Mouse (Mus musculus) MEL (cell line): ENCODE measurements around the gene a. TPM values are rescaled to one million over a fixed set of nuclear protein-coding genes. Genes with fewer than 3 reads are reported as not detected.

Experiments used
- DNase-seq: peaks from one replicate; pipeline ENCODE4 v3.0.0; 2011; ENCODE audit warnings: low read depth, low spot score
- H3K27ac ChIP-seq: 2 replicates; pipeline ENCODE4 v1.5.1; 2012; ENCODE audit warnings: low read depth, mild to moderate bottlenecking, control low read depth, low read length, moderate library complexity; ENCODE audit not compliant: control insufficient read depth
- H3K27me3 ChIP-seq, 2 experiments: fragments of 150-350 bp in 1 of 2; sonication (generic) in 1 of 2; 2 replicates each; pipeline ENCODE4 v1.6.1; 2012; ENCODE audit warnings: low read length in 2 of 2, mild to moderate bottlenecking in 2 of 2, improper control_type of control experiment in 1 of 2, moderate library complexity in 1 of 2; ENCODE audit not compliant: insufficient read depth in 2 of 2, control insufficient read depth in 1 of 2
- H3K36me3 ChIP-seq, 2 experiments: 2 replicates each; pipeline ENCODE4 v1.6.1; 2012 to 2014; ENCODE audit warnings: low read length in 2 of 2, improper control_type of control experiment in 1 of 2, inconsistent platforms in 1 of 2, mild to moderate bottlenecking in 1 of 2; ENCODE audit not compliant: insufficient read depth in 2 of 2, control insufficient read depth in 1 of 2
- H3K4me1 ChIP-seq, 2 experiments: fragments of 150-350 bp in 1 of 2; sonication (generic) in 1 of 2; 2 replicates each; pipeline ENCODE4 v1.6.1; 2012; ENCODE audit warnings: low read length in 2 of 2, improper control_type of control experiment in 1 of 2, mild to moderate bottlenecking in 1 of 2; ENCODE audit not compliant: insufficient read depth in 2 of 2, control insufficient read depth in 1 of 2
- H3K4me3 ChIP-seq, 2 experiments: fragments of 150-350 bp in 1 of 2; sonication (generic) in 1 of 2; 2 replicates each; pipeline ENCODE4 v1.5.1; 2012; ENCODE audit warnings: low read depth in 2 of 2, low read length in 2 of 2, mild to moderate bottlenecking in 2 of 2, moderate library complexity in 2 of 2, control low read depth in 1 of 2, improper control_type of control experiment in 1 of 2; ENCODE audit not compliant: control insufficient read depth in 1 of 2, insufficient read depth in 1 of 2
- H3K79me2 ChIP-seq: 2 replicates; pipeline ENCODE4 v1.6.1; 2012; ENCODE audit warnings: mild to moderate bottlenecking, low read length, moderate library complexity; ENCODE audit not compliant: control insufficient read depth, poor library complexity, insufficient read depth
- H3K9ac ChIP-seq: 2 replicates; pipeline ENCODE4 v1.6.1; 2012; ENCODE audit warnings: low read depth, mild to moderate bottlenecking, control low read depth, low read length, moderate library complexity; ENCODE audit not compliant: control insufficient read depth, poor library complexity, severe bottlenecking
- H3K9me3 ChIP-seq: fragments of 150-350 bp; sonication (generic); replicated peaks from 2 replicates; pipeline ENCODE4 v1.6.1; 2012; ENCODE audit warnings: mild to moderate bottlenecking, low read length, improper control_type of control experiment, moderate library complexity; ENCODE audit not compliant: insufficient read depth
- BHLHE40 ChIP-seq: IDR thresholded peaks from 2 replicates; pipeline ENCODE4 v1.6.1; 2012; ENCODE audit warnings: low read depth, mild to moderate bottlenecking, inconsistent platforms, low read length, improper control_type of control experiment, borderline replicate concordance
- CHD1 ChIP-seq: IDR thresholded peaks from 2 replicates; pipeline ENCODE4 v1.6.1; 2012; ENCODE audit warnings: low read depth, mild to moderate bottlenecking, inconsistent platforms, low read length, improper control_type of control experiment
- CHD2 ChIP-seq: IDR thresholded peaks from 2 replicates; pipeline ENCODE4 v1.6.1; 2011; ENCODE audit warnings: low read length, improper control_type of control experiment
- CTCF ChIP-seq, 3 experiments: IDR thresholded peaks in 2 of 3; conservative IDR thresholded peaks in 1 of 3; 2 replicates each; pipeline ENCODE4 v1.5.1; 2011 to 2012; ENCODE audit warnings: low read length in 3 of 3, low read depth in 2 of 3, mild to moderate bottlenecking in 2 of 3, improper control_type of control experiment in 1 of 3, inconsistent platforms in 1 of 3, mixed read lengths in 1 of 3, moderate library complexity in 1 of 3; ENCODE audit not compliant: control insufficient read depth in 1 of 3, insufficient read depth in 1 of 3, poor library complexity in 1 of 3, severe bottlenecking in 1 of 3
- E2F4 ChIP-seq: IDR thresholded peaks from 2 replicates; pipeline ENCODE4 v1.6.1; 2011; ENCODE audit warnings: low read depth, low read length, improper control_type of control experiment, borderline replicate concordance
- ELF1 ChIP-seq: IDR thresholded peaks from 2 replicates; pipeline ENCODE4 v1.6.1; 2014; ENCODE audit warnings: low read depth, mild to moderate bottlenecking, inconsistent platforms, low read length, improper control_type of control experiment, moderate library complexity
- ETS1 ChIP-seq: IDR thresholded peaks from 2 replicates; pipeline ENCODE4 v1.6.1; 2012; ENCODE audit warnings: low read depth, mild to moderate bottlenecking, inconsistent platforms, low read length, improper control_type of control experiment, moderate library complexity
- GABPA ChIP-seq: IDR thresholded peaks from 2 replicates; pipeline ENCODE4 v1.6.1; 2012; ENCODE audit warnings: low read depth, mild to moderate bottlenecking, inconsistent platforms, low read length, improper control_type of control experiment, moderate library complexity
- HCFC1 ChIP-seq: IDR thresholded peaks from 2 replicates; pipeline ENCODE4 v1.6.1; 2012; ENCODE audit warnings: low read depth, mild to moderate bottlenecking, inconsistent platforms, low read length, improper control_type of control experiment, moderate library complexity
- JUND ChIP-seq: IDR thresholded peaks from 2 replicates; pipeline ENCODE4 v1.6.1; 2011; ENCODE audit warnings: low read depth, mild to moderate bottlenecking, improper control_type of control experiment, low read length
- KAT2A ChIP-seq: conservative IDR thresholded peaks from 2 replicates; pipeline ENCODE4 v1.6.1; 2012; ENCODE audit warnings: low read depth, low read length, improper control_type of control experiment, inconsistent platforms
- MAFK ChIP-seq: IDR thresholded peaks from 2 replicates; pipeline ENCODE4 v1.6.1; 2011; ENCODE audit warnings: low read depth, mild to moderate bottlenecking, low read length, improper control_type of control experiment, borderline replicate concordance
- MAX ChIP-seq: IDR thresholded peaks from 2 replicates; pipeline ENCODE4 v1.6.1; 2011; ENCODE audit warnings: low read length, improper control_type of control experiment
- MAZ ChIP-seq: IDR thresholded peaks from 2 replicates; pipeline ENCODE4 v1.6.1; 2012; ENCODE audit warnings: low read depth, mild to moderate bottlenecking, inconsistent platforms, low read length, improper control_type of control experiment
- MEF2A ChIP-seq: IDR thresholded peaks from 2 replicates; pipeline ENCODE4 v1.6.1; 2014; ENCODE audit warnings: low read depth, mild to moderate bottlenecking, inconsistent platforms, low read length, improper control_type of control experiment; ENCODE audit not compliant: poor library complexity, insufficient replicate concordance, severe bottlenecking; ENCODE audit errors: extremely low read depth
- MXI1 ChIP-seq: IDR thresholded peaks from 2 replicates; pipeline ENCODE4 v1.6.1; 2011; ENCODE audit warnings: mild to moderate bottlenecking, low read depth, low read length, improper control_type of control experiment
- MYB ChIP-seq: IDR thresholded peaks from 2 replicates; pipeline ENCODE4 v1.6.1; 2011; ENCODE audit warnings: mild to moderate bottlenecking, low read depth, low read length, improper control_type of control experiment
- MYC ChIP-seq: IDR thresholded peaks from 2 replicates; pipeline ENCODE4 v1.6.1; 2011; ENCODE audit warnings: low read depth, mild to moderate bottlenecking, low read length, improper control_type of control experiment, moderate library complexity
- NELFE ChIP-seq: IDR thresholded peaks from 2 replicates; pipeline ENCODE4 v1.6.1; 2011; ENCODE audit warnings: low read depth, low read length, improper control_type of control experiment
- NRF1 ChIP-seq: IDR thresholded peaks from 2 replicates; pipeline ENCODE4 v1.6.1; 2014; ENCODE audit warnings: low read depth, mild to moderate bottlenecking, inconsistent platforms, low read length, improper control_type of control experiment, moderate library complexity; ENCODE audit not compliant: poor library complexity, insufficient read depth, severe bottlenecking
- POLR2A ChIP-seq, 2 experiments: IDR thresholded peaks; 2 replicates each; pipeline ENCODE4 v1.6.1; 2011 to 2012; ENCODE audit warnings: low read length in 2 of 2, mild to moderate bottlenecking in 2 of 2, control low read depth in 1 of 2, improper control_type of control experiment in 1 of 2, low read depth in 1 of 2, moderate library complexity in 1 of 2; ENCODE audit not compliant: control insufficient read depth in 1 of 2, insufficient read depth in 1 of 2, poor library complexity in 1 of 2
- POLR2AphosphoS2 ChIP-seq: IDR thresholded peaks from 2 replicates; pipeline ENCODE4 v1.6.1; 2011; ENCODE audit warnings: low read length, improper control_type of control experiment
- POLR2AphosphoS5 ChIP-seq: IDR thresholded peaks from 2 replicates; pipeline ENCODE4 v1.6.1; 2012; ENCODE audit warnings: low read depth, borderline replicate concordance, mild to moderate bottlenecking, inconsistent platforms, low read length, moderate library complexity, mixed read lengths
- RAD21 ChIP-seq: IDR thresholded peaks from 2 replicates; pipeline ENCODE4 v1.6.1; 2011; ENCODE audit warnings: mild to moderate bottlenecking, low read depth, low read length, improper control_type of control experiment
- RCOR1 ChIP-seq: IDR thresholded peaks from 2 replicates; pipeline ENCODE4 v1.6.1; 2012; ENCODE audit warnings: low read depth, mild to moderate bottlenecking, inconsistent platforms, low read length, improper control_type of control experiment
- SIN3A ChIP-seq: IDR thresholded peaks from 2 replicates; pipeline ENCODE4 v1.6.1; 2012; ENCODE audit warnings: low read length, improper control_type of control experiment, inconsistent platforms
- TAL1 ChIP-seq: IDR thresholded peaks from 2 replicates; pipeline ENCODE4 v1.6.1; 2012; ENCODE audit warnings: mild to moderate bottlenecking, inconsistent platforms, low read length, moderate library complexity, mixed read lengths
- TBP ChIP-seq: IDR thresholded peaks from 2 replicates; pipeline ENCODE4 v1.8.0; 2011; ENCODE audit warnings: low read depth, low read length, improper control_type of control experiment
- TCF12 ChIP-seq: IDR thresholded peaks from 2 replicates; pipeline ENCODE4 v1.6.1; 2014; ENCODE audit warnings: low read depth, mild to moderate bottlenecking, inconsistent platforms, low read length, improper control_type of control experiment, moderate library complexity
- UBTF ChIP-seq: IDR thresholded peaks from 2 replicates; pipeline ENCODE4 v1.6.1; 2012; ENCODE audit warnings: low read depth, mild to moderate bottlenecking, inconsistent platforms, low read length, improper control_type of control experiment, moderate library complexity, borderline replicate concordance; ENCODE audit not compliant: insufficient read depth
- USF1 ChIP-seq: IDR thresholded peaks from 2 replicates; pipeline ENCODE4 v1.6.1; 2014; ENCODE audit warnings: low read depth, mild to moderate bottlenecking, inconsistent platforms, low read length, improper control_type of control experiment, moderate library complexity
- USF2 ChIP-seq, 2 experiments: IDR thresholded peaks; 2 replicates each; pipeline ENCODE4 v1.6.1; 2011 to 2012; ENCODE audit warnings: improper control_type of control experiment in 2 of 2, low read length in 2 of 2, borderline replicate concordance in 1 of 2, inconsistent platforms in 1 of 2, low read depth in 1 of 2, mild to moderate bottlenecking in 1 of 2; ENCODE audit not compliant: insufficient read depth in 1 of 2
- ZC3H11A ChIP-seq: IDR thresholded peaks from 2 replicates; pipeline ENCODE4 v1.6.1; 2012; ENCODE audit warnings: low read depth, mild to moderate bottlenecking, inconsistent platforms, low read length, improper control_type of control experiment
- ZKSCAN1 ChIP-seq: IDR thresholded peaks from 2 replicates; pipeline ENCODE4 v1.6.1; 2012; ENCODE audit warnings: low read depth, mild to moderate bottlenecking, inconsistent platforms, low read length, improper control_type of control experiment, moderate library complexity
- ZMIZ1 ChIP-seq: IDR thresholded peaks from 2 replicates; pipeline ENCODE4 v1.6.1; 2012; ENCODE audit warnings: low read depth, mild to moderate bottlenecking, inconsistent platforms, low read length, improper control_type of control experiment, moderate library complexity
- ZNF384 ChIP-seq: IDR thresholded peaks from 2 replicates; pipeline ENCODE4 v1.6.1; 2012; ENCODE audit warnings: low read depth, mild to moderate bottlenecking, inconsistent platforms, low read length, improper control_type of control experiment
- polyA plus RNA-seq, 2 experiments: library from polyadenylated mRNA; stranded (reverse) in 1 of 2; unstranded in 1 of 2; fragments of >175 nt in 1 of 2; fragments of >200 nt in 1 of 2; gene quantifications; 2 replicates each; pipeline versions ENCODE4 v1.2.1 to v1.2.4; 2012; ENCODE audit warnings: low replicate concordance in 2 of 2, low read depth in 1 of 2; ENCODE audit not compliant: insufficient read length in 2 of 2, insufficient read depth in 1 of 2, missing spikeins in 1 of 2
- total RNA-seq: library from RNA; depleted of rRNA; stranded (reverse); fragments of 300-350 nt; gene quantifications from 2 replicates; pipeline ENCODE4 v1.2.3, GENCODE M21; 2012

Gene a
- total and polyA plus RNA-seq, 3 experiments, result not detected

DNA sequence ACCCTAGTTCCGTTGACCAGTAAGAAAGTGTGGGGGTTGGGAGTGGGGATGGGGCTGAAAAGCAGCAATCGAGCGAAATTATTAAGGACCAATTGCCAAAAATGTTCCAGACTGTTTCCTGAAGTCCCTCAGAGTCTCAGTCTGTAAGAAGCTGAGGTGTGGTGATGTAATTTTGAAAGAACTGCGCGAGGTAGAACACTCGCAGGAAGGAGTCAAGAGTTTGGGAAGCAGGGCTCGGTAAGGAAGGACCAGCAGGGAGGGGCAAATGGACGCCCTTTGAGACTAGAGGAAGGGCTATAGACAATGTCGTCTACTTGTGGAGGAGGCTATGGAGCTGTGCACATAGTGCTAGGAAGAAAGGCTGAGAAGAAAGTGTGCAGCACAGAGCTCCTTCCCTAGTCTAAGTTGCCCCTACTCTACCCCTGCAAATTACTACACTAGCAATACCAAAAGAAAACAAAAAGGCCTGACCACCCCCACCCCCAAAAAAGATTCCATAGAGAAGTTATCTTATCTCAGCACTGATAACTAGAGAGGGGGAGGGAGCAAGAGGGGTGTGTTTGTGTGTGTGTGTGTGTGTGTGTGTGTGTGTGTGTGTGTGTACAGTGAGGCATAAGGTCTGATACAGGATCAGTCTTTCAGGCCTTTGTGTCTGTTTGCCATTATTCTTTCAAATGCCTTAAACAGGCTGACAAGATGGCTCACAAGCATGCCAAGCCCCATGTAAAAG lies 260.6 kb downstream of the a start:
- Histone ChIP-seq H3K27ac (peak overlapping the region; percentile 58), H3K79me2 (peaks cover 2% of the 10 kb centered on the region; the same call in 1 of the 2 replicates), H3K27me3 (no peaks in the 10 kb centered on the region), H3K9ac (peak overlapping the region; percentile 49), H3K4me3 (peak overlapping the region; percentile 68 to 76), H3K9me3 (no peaks in the 10 kb centered on the region), H3K4me1 (peaks cover 0 to 5% of the 10 kb centered on the region in 2 experiments; a peak in 3 of 4 replicates), H3K36me3 (peaks cover 0 to 7% of the 10 kb centered on the region in 2 experiments; a peak in 2 of 4 replicates)
- DNase-seq, result peak; percentile 61
- TF ChIP-seq UBTF (no peak), RAD21 (no peak), HCFC1 (no peak), NELFE (no peak), ETS1 (peak; percentile 75), TCF12 (peak; percentile 57), POLR2AphosphoS2 (no peak), BHLHE40 (no peak), MAZ (0 out of 2 replicates have a peak, but pooled peaks have one; percentile 71), TAL1 (no peak), POLR2AphosphoS5 (no peak), ZC3H11A (no peak), JUND (no peak), ELF1 (no peak), POLR2A (IDR thresholded peaks at IDR 0.05; ENCODE audit: control insufficient read depth in 1 of 2, insufficient read depth in 1 of 2, low read depth in 1 of 2, low read length in 2 of 2, poor library complexity in 1 of 2) (no peak), MYC (no peak), CHD1 (no peak), CHD2 (no peak), ZNF384 (no peak), MYB (no peak), MAFK (no peak), RCOR1 (no peak), CTCF (IDR thresholded peaks at IDR 0.05 in 2 of 3, conservative IDR thresholded peaks at IDR 0.05 in 1 of 3; ENCODE audit: control insufficient read depth in 1 of 3, insufficient read depth in 1 of 3, low read depth in 2 of 3, low read length in 3 of 3, poor library complexity in 1 of 3, severe bottlenecking in 1 of 3) (no peak), TBP (no peak), MAX (no peak), KAT2A (no peak), ZKSCAN1 (no peak), MXI1 (no peak), MEF2A (no peak), USF2 (IDR thresholded peaks at IDR 0.05; ENCODE audit: borderline replicate concordance in 1 of 2, insufficient read depth in 1 of 2, low read depth in 1 of 2, low read length in 2 of 2) (no peak), E2F4 (no peak), NRF1 (peak; percentile 5; the same call in 1 of the 2 replicates), SIN3A (no peak), GABPA (no peak), USF1 (no peak), ZMIZ1 (no peak)
